Mouse (Mus musculus): ENCODE results near the gene Syde2.

DNA sequence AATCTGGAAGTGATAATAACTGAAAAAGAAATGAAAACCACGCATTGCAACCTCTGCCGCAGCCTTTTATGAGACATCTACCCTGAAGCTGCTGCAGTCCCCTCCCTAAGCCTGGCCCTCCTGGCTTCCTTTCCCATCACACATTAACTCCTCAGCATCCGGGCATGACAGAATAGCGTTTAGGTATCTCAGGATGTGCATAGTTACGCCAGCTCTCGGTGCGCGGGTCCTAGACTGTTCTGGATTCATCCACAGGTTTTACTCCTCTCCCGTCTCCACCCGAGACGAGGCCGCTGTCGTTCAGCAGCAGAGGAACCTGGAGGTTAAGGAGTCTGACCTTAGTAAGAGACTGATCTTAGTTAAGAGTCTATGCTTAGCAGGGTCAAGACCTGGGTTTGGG is 3.5 kb downstream of the Syde2 start:
- TF ChIP-seq CTCF (conservative IDR thresholded peaks at IDR 0.05; ENCODE audit: low read length), result no peak
- TF ChIP-seq POU5F1 (IDR thresholded peaks at IDR 0.05; ENCODE audit: borderline replicate concordance, low read length), result no peak
- no peak for TF ChIP-seq NANOG (IDR thresholded peaks at IDR 0.05; ENCODE audit: borderline replicate concordance, low read length)
